Mouse (Mus musculus) megakaryocyte, embryonic 14.5 days (primary cell): Measurements from ENCODE around the gene Ahnak.

Source experiments
- FLI1 ChIP-seq: IDR thresholded peaks from 2 replicates; pipeline ENCODE4 v1.6.1; 2012; ENCODE audit warnings: low read length, inconsistent platforms, mixed read lengths
- GATA1 ChIP-seq: IDR thresholded peaks from 3 replicates; pipeline ENCODE4 v1.6.1; 2012; ENCODE audit warnings: mixed read lengths, low read length, inconsistent platforms, borderline replicate concordance

- TF ChIP-seq FLI1 (no peak), GATA1 (no peak)
These were observed 114.9 kb downstream of the Ahnak start for GRCm38 (mm10) chr19:9103986-9104385.
